Mouse (Mus musculus) urinary bladder, adult 18-20 months (tissue): Measurements from ENCODE around the gene Hmces.
"Not testable (repeated sequence)": the region's sequence is repeated elsewhere in the genome, so short reads cannot be mapped to it uniquely, and the experiment has no call there.

Experiments
- DNase-seq, 2 experiments: peaks; one replicate each; pipeline ENCODE4 v3.0.0; 2022; ENCODE audit warnings: low spot score in 2 of 2, mixed read lengths in 2 of 2

The Hmces gene

GRCm38 (mm10) chr6:87914326-87915102, 779 bp downstream of the Hmces start:
- DNase-seq, result peak in 1 of 2 experiments; percentile 50

- DNase-seq, result no peak
These were observed 2.2 kb downstream of the Hmces start for GRCm38 (mm10) chr6:87915939-87916338.

DNA sequence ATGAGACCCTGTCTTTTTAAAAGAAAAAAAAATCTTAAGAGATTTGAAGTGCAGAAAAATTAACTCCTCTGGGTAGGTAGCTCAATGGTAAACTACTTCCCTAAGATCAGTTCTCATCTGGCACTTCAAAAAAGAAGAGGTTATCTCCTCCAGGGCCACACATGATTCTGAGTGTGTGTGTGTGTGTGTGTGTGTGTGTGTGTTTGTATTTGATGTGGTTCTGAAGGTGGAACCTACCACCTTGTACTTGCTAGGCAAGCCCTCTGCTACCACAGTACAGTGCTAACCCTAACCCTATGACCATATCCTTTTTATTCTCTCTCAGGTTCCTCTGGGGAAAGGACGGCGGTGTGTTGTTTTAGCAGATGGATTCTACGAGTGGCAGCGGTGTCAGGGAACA, 7.5 kb downstream of the Hmces start:
- DNase-seq, result no peak

- no peak for DNase-seq
These were observed 9.9 kb downstream of the Hmces start for GRCm38 (mm10) chr6:87923624-87924023.

- no peak for DNase-seq
These were observed 21.3 kb downstream of the Hmces start for GRCm38 (mm10) chr6:87935037-87935436.

DNA sequence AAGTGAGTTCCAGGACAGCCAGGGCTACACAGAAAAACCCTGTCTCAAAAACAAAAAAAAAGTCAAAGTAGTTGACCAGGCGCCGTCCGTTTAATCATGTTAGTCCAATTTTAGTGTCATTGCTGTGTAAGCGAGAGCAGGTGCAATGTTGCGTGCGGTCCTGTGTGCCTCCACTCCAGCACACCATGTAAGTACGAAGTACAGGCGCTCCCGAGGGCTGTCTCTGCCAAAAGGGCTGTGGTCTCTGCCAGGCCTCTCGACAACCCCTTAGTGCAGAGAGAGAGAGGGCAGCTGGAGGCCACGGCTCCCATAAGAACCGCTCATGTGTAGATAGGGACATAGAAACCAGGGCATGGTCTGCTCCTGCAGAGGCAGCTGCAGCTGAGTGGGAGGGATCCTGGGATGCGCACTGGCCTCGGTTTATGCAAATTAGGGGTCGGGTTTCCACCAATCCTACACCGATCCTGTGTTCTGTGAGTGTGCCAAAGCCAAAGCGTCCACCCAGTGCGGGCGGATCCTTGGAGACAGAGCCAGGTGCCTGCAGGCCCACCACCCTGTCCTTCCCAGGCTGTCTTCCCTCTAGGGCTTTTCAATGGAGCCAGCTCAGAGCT, 23.5 kb downstream of the Hmces start:
- DNase-seq, result no peak

DNA sequence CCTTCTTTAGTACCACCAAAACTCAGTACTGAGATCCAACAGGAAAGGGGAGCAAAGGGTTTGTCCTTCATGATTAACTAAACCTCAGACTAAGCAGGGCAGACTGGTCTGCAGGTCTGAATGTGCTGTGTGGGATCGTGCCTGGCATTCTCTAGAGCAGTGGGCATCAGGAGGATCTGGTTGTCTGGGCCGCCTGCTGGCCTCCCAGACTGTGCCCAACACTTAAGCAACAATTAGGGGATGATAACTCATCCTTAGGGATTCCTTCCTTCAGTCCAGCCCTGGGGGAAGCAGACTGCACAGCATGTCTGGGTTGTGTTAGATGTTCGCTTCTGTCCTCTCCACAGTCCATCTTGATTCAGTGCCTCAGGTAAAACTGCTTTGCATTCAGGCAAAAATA, 25.2 kb downstream of the Hmces start:
- DNase-seq, result no peak

- no peak for DNase-seq
These were observed 28.4 kb downstream of the Hmces start for GRCm38 (mm10) chr6:87942179-87942578.

- not testable (repeated sequence) for DNase-seq
These were observed 48.7 kb downstream of the Hmces start for GRCm38 (mm10) chr6:87962457-87962856.

DNA sequence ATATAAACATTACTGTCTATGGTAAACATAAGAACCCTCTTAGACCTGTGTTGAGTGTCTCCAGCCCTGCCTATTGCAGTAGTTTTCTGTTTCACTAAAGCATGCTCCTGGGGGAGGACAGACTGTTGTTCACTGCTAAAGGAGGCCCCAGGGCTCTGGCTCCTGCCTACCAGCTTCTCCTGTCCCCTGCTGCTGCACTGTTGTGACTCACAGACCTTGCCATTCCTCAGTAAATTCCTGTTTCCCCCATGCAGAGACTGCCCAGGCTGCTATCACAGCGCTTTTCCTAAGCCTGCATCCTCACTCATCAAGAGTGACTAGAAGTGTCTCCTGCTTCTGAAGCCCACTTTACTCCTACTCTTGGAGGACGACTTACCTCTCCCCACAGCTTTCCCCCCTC, 56.3 kb downstream of the Hmces start:
- no peak for DNase-seq

GRCm38 (mm10) chr6:87979728-87980127, 66.0 kb downstream of the Hmces start:
- DNase-seq, result no peak

GRCm38 (mm10) chr6:87980374-87981029, 66.8 kb downstream of the Hmces start:
- no peak for DNase-seq

GRCm38 (mm10) chr6:87981030-87981485, 67.3 kb downstream of the Hmces start:
- DNase-seq, result peak in 1 of 2 experiments; percentile 42

GRCm38 (mm10) chr6:87981547-87982256, 68.0 kb downstream of the Hmces start, which contains the start of gene H1fx:
H1fx (minus strand) TSS chr6:87981637.
- DNase-seq, result peak; percentile 11 to 33

DNA sequence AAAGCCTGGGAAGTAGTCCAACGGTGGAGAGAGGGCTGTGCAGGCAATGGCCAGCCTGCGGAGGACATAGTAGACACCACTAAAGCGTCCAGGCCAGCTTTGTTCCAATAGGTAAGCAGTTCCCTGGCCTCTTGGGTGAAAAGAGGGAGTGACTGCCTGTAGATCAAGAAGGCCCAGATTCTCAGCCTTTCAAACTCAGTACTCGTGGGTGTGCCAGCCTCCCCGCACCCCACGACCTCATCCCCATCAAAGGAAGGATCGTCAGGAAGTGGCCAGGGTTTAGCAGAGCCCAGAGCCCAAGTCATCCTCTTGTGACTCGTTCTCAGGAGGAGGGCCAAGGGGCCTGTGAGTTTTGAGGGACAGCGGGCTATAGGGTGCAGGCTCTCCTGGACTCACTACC, 68.8 kb downstream of the Hmces start:
- no peak for DNase-seq
